Mouse (Mus musculus) limb, embryonic 12.5 days (tissue): ENCODE measurements at regions not wholly inside any gene's neighbourhood (a gene's known extent, or its start where the extent isn't known, plus 50 kb on each side); places are given as distances from the start of the nearest gene placed in this dataset.

Source experiments
- ATAC-seq: fragments of 200-750 bp; cut with Nextera tagmentation; 2 replicates; pipeline ENCODE4 v1.8.0; 2017; ENCODE audit warnings: low read depth, moderate TSS enrichment; ENCODE audit not compliant: insufficient number of reproducible peaks, insufficient read depth, low FRiP score, low TSS enrichment
- H3K27ac ChIP-seq: fragments of 300-500 bp; sonication (generic); 2 replicates; pipeline ENCODE4 v1.5.1; 2016; ENCODE audit warnings: mild to moderate bottlenecking, moderate library complexity
- H3K27me3 ChIP-seq: fragments of 300-500 bp; sonication (generic); 2 replicates; pipeline ENCODE4 v1.6.1; 2016; ENCODE audit warnings: mild to moderate bottlenecking, moderate library complexity
- H3K36me3 ChIP-seq: fragments of 300-500 bp; sonication (generic); 2 replicates; pipeline ENCODE4 v1.6.1; 2016; ENCODE audit warnings: mild to moderate bottlenecking, moderate library complexity
- H3K4me1 ChIP-seq: fragments of 300-500 bp; sonication (generic); replicated peaks from 2 replicates; pipeline ENCODE4 v1.6.1; 2016
- H3K4me2 ChIP-seq: fragments of 300-500 bp; sonication (generic); 2 replicates; pipeline ENCODE4 v1.6.1; 2016; ENCODE audit warnings: mild to moderate bottlenecking, moderate library complexity
- H3K4me3 ChIP-seq: fragments of 300-500 bp; sonication (generic); replicated peaks from 2 replicates; pipeline ENCODE4 v1.5.1; 2016; ENCODE audit warnings: mild to moderate bottlenecking
- H3K9ac ChIP-seq: fragments of 300-500 bp; sonication (generic); replicated peaks from 2 replicates; pipeline ENCODE4 v1.6.1; 2016; ENCODE audit warnings: mild to moderate bottlenecking, moderate library complexity
- H3K9me3 ChIP-seq: fragments of 300-500 bp; sonication (generic); 2 replicates; pipeline ENCODE4 v1.6.1; 2016; ENCODE audit warnings: mild to moderate bottlenecking, moderate library complexity
- WGBS: fragments of 180-500 bp; shearing (Covaris S2); methylation state at CpG from one replicate; pipeline ENCODE4 v1.1.7; 2016; 5-methylcytosine and 5-hydroxymethylcytosine counted together

- Histone ChIP-seq H3K9me3 (no peaks in the 10 kb centered on the region), H3K4me1 (peaks cover 31% of the 10 kb centered on the region), H3K9ac (no peak overlapping the region), H3K27ac (no peak overlapping the region), H3K36me3 (no peaks in the 10 kb centered on the region), H3K27me3 (0 out of 2 replicates have a peak, but pooled peaks cover 7% of the 10 kb centered on the region), H3K4me2 (no peak overlapping the region), H3K4me3 (no peak overlapping the region)
- 45% methylated on average over 4 of the region's 4 CpGs for WGBS
- no peak for ATAC-seq
Measured at GRCm38 (mm10) chr13:102627786-102628185, 65.6 kb upstream of the Cd180 start.

DNA sequence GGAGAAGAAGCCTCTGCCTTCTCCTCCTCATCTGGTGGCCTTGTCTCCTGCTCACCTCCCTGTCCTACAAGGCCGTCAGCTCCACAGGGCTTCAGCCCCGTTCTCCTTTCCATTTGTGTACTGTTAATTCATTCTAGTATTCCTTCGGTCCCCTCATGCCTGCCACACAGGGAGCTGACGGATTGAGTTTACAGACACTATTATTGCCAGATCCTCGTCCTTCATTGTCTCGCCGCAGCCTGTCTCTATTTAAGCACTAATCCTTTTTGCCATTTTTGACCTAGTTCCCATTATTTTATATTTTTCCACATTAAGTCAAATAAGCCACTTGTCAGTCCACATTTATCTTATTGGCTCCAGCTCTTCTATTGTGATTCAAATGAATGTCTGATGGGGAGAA lies 64.2 kb upstream of the Cd180 start:
- 72% methylated on average over 7 of the region's 7 CpGs for WGBS
- Histone ChIP-seq H3K4me1 (peaks cover 31% of the 10 kb centered on the region), H3K27me3 (0 out of 2 replicates have a peak, but pooled peaks cover 7% of the 10 kb centered on the region), H3K9me3 (no peaks in the 10 kb centered on the region), H3K36me3 (no peaks in the 10 kb centered on the region), H3K9ac (no peak overlapping the region), H3K27ac (no peak overlapping the region), H3K4me3 (no peak overlapping the region), H3K4me2 (no peak overlapping the region)
- ATAC-seq: no peak

DNA sequence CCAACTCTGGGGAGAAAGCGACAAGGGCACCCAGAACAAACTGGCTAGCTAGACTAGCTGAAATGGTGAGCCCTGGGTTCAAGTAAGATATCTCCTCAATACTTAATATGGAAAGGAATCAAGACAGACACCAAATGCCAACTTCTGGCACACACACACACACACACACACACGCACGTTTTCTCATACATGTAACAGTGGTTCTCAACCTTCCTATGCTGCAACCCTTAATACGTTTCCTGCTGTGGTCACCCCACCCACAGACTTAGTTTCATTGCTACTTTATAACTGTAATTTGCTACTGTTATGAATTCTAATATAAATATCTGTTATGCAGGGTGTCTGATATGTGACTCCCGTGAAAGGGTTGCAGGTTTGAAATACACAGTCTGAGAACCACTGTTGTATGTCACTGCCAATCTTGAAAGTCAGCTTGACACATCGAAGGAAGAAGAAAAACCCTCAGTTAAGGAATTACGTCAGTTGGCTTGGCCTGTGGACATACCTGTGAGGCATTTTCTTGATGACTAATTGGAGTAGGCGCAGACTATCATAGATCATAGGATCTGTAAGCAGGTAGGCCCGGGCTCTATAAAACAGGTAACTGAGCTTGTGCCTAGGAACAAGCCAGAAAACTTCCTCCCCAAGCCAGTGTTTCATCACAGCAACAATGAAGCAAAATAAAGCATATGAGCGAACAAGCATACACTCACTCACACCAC lies 59.0 kb upstream of the Cd180 start:
- 91% methylated on average over 10 of the region's 10 CpGs for WGBS
- no peak overlapping the region for H3K4me3 ChIP-seq
- H3K9me3 ChIP-seq: no peaks in the 10 kb centered on the region
- H3K4me1 ChIP-seq: no peaks in the 10 kb centered on the region
- 0 out of 2 replicates have a peak, but pooled peaks cover 7% of the 10 kb centered on the region for H3K27me3 ChIP-seq
- no peak overlapping the region for H3K9ac ChIP-seq
- H3K4me2 ChIP-seq: no peak overlapping the region
- ATAC-seq: no peak
- H3K27ac ChIP-seq: no peak overlapping the region
- no peaks in the 10 kb centered on the region for H3K36me3 ChIP-seq

DNA sequence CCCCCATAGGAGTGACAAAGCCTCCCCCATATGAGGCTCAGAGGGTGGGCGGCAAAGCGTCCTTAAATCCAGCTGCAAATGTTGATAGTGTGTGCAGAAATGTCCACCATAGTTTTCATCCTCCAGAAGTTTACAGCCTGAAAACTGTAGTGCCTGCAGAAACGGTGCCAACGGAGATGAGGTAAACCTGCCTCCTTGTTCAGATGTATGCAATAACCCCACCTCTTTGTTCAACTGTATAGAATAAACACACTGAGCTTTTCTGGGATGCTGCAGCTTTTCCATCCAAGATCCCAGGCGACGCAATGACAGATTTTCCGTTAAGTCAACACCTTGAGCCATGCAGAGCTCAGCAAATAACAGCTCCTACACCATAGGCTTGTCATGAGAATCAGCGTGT lies 57.3 kb upstream of the Cd180 start:
- WGBS: 88% methylated on average over 8 of the region's 8 CpGs

GRCm38 (mm10) chr13:102637059-102637458 lies 56.3 kb upstream of the Cd180 start:
- no peak overlapping the region for H3K9ac ChIP-seq
- H3K4me2 ChIP-seq: no peak overlapping the region
- H3K4me1 ChIP-seq: no peaks in the 10 kb centered on the region
- peaks cover 17% of the 10 kb centered on the region for H3K27me3 ChIP-seq
- no peaks in the 10 kb centered on the region for H3K36me3 ChIP-seq
- no peak overlapping the region for H3K4me3 ChIP-seq
- no peak overlapping the region for H3K27ac ChIP-seq
- ATAC-seq: no peak
- H3K9me3 ChIP-seq: no peaks in the 10 kb centered on the region
- 28% methylated on average over 5 of the region's 5 CpGs for WGBS

More for the DNA sequence above, 57.3 kb upstream of the Cd180 start:
- H3K27me3 ChIP-seq: peaks cover 9% of the 10 kb centered on the region; the same call in 1 of the 2 replicates
- no peak overlapping the region for H3K27ac ChIP-seq
- no peak overlapping the region for H3K9ac ChIP-seq
- ATAC-seq: no peak
- no peak overlapping the region for H3K4me3 ChIP-seq
- no peaks in the 10 kb centered on the region for H3K4me1 ChIP-seq
- H3K36me3 ChIP-seq: no peaks in the 10 kb centered on the region
- H3K9me3 ChIP-seq: no peaks in the 10 kb centered on the region
- no peak overlapping the region for H3K4me2 ChIP-seq

DNA sequence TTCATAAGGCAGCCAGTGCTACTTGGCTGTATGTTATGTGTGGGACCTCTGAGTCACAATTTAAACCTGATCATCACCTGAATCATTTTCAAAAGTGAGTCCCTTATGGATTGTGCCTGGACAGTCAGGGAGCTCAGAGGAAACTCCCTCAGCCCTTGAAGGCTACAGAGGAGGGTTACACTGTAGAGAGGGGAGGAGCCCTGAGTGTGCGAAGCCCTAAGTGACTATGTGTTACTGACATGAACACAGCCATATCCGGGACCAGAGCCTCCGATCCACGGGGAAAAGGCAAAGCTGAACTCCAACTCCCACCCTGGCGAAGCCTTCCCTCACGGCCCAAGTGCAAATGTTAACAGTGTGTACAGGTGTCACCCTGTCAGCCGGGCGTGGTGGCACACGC lies 53.7 kb upstream of the Cd180 start:
- no peaks in the 10 kb centered on the region for H3K36me3 ChIP-seq
- H3K27me3 ChIP-seq: peaks cover 25% of the 10 kb centered on the region
- ATAC-seq: no peak
- H3K9ac ChIP-seq: no peak overlapping the region
- peaks cover 7% of the 10 kb centered on the region for H3K4me1 ChIP-seq
- H3K4me2 ChIP-seq: no peak overlapping the region
- WGBS: 87% methylated on average over 9 of the region's 9 CpGs
- H3K4me3 ChIP-seq: no peak overlapping the region
- H3K9me3 ChIP-seq: no peaks in the 10 kb centered on the region
- H3K27ac ChIP-seq: no peak overlapping the region

DNA sequence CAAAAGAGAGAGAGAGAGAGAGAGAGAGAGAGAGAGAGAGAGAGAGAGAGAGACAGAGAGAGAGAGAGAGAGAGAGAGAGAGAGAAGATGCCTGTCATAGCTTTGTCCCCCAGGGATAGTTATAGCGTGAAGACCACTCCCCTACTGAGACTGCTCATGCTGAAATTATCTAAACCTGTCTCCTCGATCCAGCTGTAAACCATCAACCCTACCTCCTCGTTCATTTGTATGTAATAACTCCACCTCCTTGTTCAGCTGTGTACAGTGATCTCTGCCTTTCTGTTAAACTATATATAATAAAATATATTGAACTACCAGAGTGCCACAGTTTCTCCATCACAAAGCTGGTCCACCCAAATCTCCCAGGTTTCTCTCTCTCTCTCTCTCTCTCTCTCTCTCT lies 53.2 kb upstream of the Cd180 start:
- no peak for ATAC-seq
- 73% methylated on average over 3 of the region's 3 CpGs for WGBS
- H3K27me3 ChIP-seq: peaks cover 25% of the 10 kb centered on the region
- no peak overlapping the region for H3K27ac ChIP-seq
- no peak overlapping the region for H3K9ac ChIP-seq
- no peak overlapping the region for H3K4me3 ChIP-seq
- no peak overlapping the region for H3K4me2 ChIP-seq
- no peaks in the 10 kb centered on the region for H3K36me3 ChIP-seq
- no peaks in the 10 kb centered on the region for H3K9me3 ChIP-seq
- H3K4me1 ChIP-seq: peaks cover 7% of the 10 kb centered on the region
